Mouse (Mus musculus): ENCODE measurements around the gene Lce1d. TPM values are rescaled to one million over a fixed set of nuclear protein-coding genes. Genes with fewer than 3 reads are reported as not detected.

The Lce1d gene
- total and polyA plus RNA-seq, 3 experiments = not detected

GRCm38 (mm10) chr3:92656826-92657225 is 30.2 kb downstream of the Lce1d start, which contains the start of gene Lce1b:
Gene Lce1b (minus strand): TSS chr3:92656926.
- Histone ChIP-seq H3K4me1 (ENCODE audit: control insufficient read depth in 1 of 2, insufficient read depth in 2 of 2, low read length in 2 of 2) (no peaks in the 10 kb centered on the region), H3K79me2 (ENCODE audit: control insufficient read depth, insufficient read depth, low read length, poor library complexity) (no peaks in the 10 kb centered on the region), H3K27me3 (ENCODE audit: control insufficient read depth in 1 of 2, insufficient read depth in 2 of 2, low read length in 2 of 2) (no peaks in the 10 kb centered on the region), H3K4me3 (ENCODE audit: control insufficient read depth in 1 of 2, insufficient read depth in 1 of 2, low read depth in 2 of 2, low read length in 2 of 2) (no peak within 1 kb of the TSS), H3K9ac (ENCODE audit: control insufficient read depth, low read depth, low read length, poor library complexity, severe bottlenecking) (no peak within 1 kb of the TSS), H3K36me3 (ENCODE audit: control insufficient read depth in 1 of 2, insufficient read depth in 2 of 2, low read length in 2 of 2) (no peaks in the 10 kb centered on the region), H3K9me3 (replicated peaks; ENCODE audit: insufficient read depth, low read length) (no peaks in the 10 kb centered on the region), H3K27ac (ENCODE audit: control insufficient read depth, low read depth, low read length) (no peak within 1 kb of the TSS)
- no peak for TF ChIP-seq EP300 (IDR thresholded peaks at IDR 0.05; ENCODE audit: low read depth in 1 of 2, low read length in 2 of 2)
- no peak for TF ChIP-seq E2F4 (IDR thresholded peaks at IDR 0.05; ENCODE audit: borderline replicate concordance, low read depth, low read length)
- TF ChIP-seq GABPA (IDR thresholded peaks at IDR 0.05; ENCODE audit: low read depth, low read length) = no peak
- TF ChIP-seq ELF1 (IDR thresholded peaks at IDR 0.05; ENCODE audit: low read depth, low read length) = no peak
- no peak for TF ChIP-seq RCOR1 (IDR thresholded peaks at IDR 0.05; ENCODE audit: low read depth, low read length)
- no peak for TF ChIP-seq TBP (IDR thresholded peaks at IDR 0.05; ENCODE audit: low read depth, low read length)
- no peak for TF ChIP-seq TAL1 (IDR thresholded peaks at IDR 0.05; ENCODE audit: low read length)
- no peak for TF ChIP-seq CHD1 (IDR thresholded peaks at IDR 0.05; ENCODE audit: low read depth, low read length)
- no peak for TF ChIP-seq JUND (IDR thresholded peaks at IDR 0.05; ENCODE audit: low read depth, low read length)
- TF ChIP-seq UBTF (IDR thresholded peaks at IDR 0.05; ENCODE audit: borderline replicate concordance, insufficient read depth, low read depth, low read length) = no peak
- no peak for TF ChIP-seq MYC (IDR thresholded peaks at IDR 0.05; ENCODE audit: low read depth, low read length)
- TF ChIP-seq MEF2A (IDR thresholded peaks at IDR 0.05; ENCODE audit: extremely low read depth, insufficient replicate concordance, low read depth, low read length, poor library complexity, severe bottlenecking) = no peak
- TF ChIP-seq GATA1 (IDR thresholded peaks at IDR 0.05; ENCODE audit: low read depth, low read length) = no peak
- no peak for DNase-seq (ENCODE audit: low read depth, low spot score)

GRCm38 (mm10) chr3:92648207-92648606 is 38.8 kb downstream of the Lce1d start, which contains the start of gene Lce1a1:
Gene Lce1a1 (minus strand): TSS chr3:92648307.
- DNase-seq (ENCODE audit: low read depth, low spot score) = no peak
- no peaks in the 10 kb centered on the region for H3K79me2 ChIP-seq (ENCODE audit: control insufficient read depth, insufficient read depth, low read length, poor library complexity)
- H3K4me3 ChIP-seq (ENCODE audit: control insufficient read depth in 1 of 2, insufficient read depth in 1 of 2, low read depth in 2 of 2, low read length in 2 of 2) = no peak within 1 kb of the TSS
- no peak within 1 kb of the TSS for H3K27ac ChIP-seq (ENCODE audit: control insufficient read depth, low read depth, low read length)
- no peak within 1 kb of the TSS for H3K9ac ChIP-seq (ENCODE audit: control insufficient read depth, low read depth, low read length, poor library complexity, severe bottlenecking)
- TF ChIP-seq NELFE (IDR thresholded peaks at IDR 0.05; ENCODE audit: low read depth, low read length) (no peak), ETS1 (IDR thresholded peaks at IDR 0.05; ENCODE audit: low read depth, low read length) (no peak), CHD1 (IDR thresholded peaks at IDR 0.05; ENCODE audit: low read depth, low read length) (no peak), ZC3H11A (IDR thresholded peaks at IDR 0.05; ENCODE audit: low read depth, low read length) (no peak), MAX (IDR thresholded peaks at IDR 0.05; ENCODE audit: low read length) (no peak), ZMIZ1 (IDR thresholded peaks at IDR 0.05; ENCODE audit: low read depth, low read length) (no peak), MAFK (IDR thresholded peaks at IDR 0.05; ENCODE audit: borderline replicate concordance, low read depth, low read length) (no peak), RAD21 (IDR thresholded peaks at IDR 0.05; ENCODE audit: low read depth, low read length) (no peak), UBTF (IDR thresholded peaks at IDR 0.05; ENCODE audit: borderline replicate concordance, insufficient read depth, low read depth, low read length) (no peak), MEF2A (IDR thresholded peaks at IDR 0.05; ENCODE audit: extremely low read depth, insufficient replicate concordance, low read depth, low read length, poor library complexity, severe bottlenecking) (no peak), USF2 (IDR thresholded peaks at IDR 0.05; ENCODE audit: borderline replicate concordance in 1 of 2, insufficient read depth in 1 of 2, low read depth in 1 of 2, low read length in 2 of 2) (no peak), E2F4 (IDR thresholded peaks at IDR 0.05; ENCODE audit: borderline replicate concordance, low read depth, low read length) (no peak), GATA1 (IDR thresholded peaks at IDR 0.05; ENCODE audit: low read depth, low read length) (no peak), HCFC1 (IDR thresholded peaks at IDR 0.05; ENCODE audit: low read depth, low read length) (no peak), EP300 (IDR thresholded peaks at IDR 0.05; ENCODE audit: low read depth in 1 of 2, low read length in 2 of 2) (no peak), SIN3A (IDR thresholded peaks at IDR 0.05; ENCODE audit: low read length) (no peak)
- H3K9me3 ChIP-seq (replicated peaks; ENCODE audit: insufficient read depth, low read length) = no peaks in the 10 kb centered on the region
- no peaks in the 10 kb centered on the region for H3K36me3 ChIP-seq (ENCODE audit: control insufficient read depth in 1 of 2, insufficient read depth in 2 of 2, low read length in 2 of 2)
- no peaks in the 10 kb centered on the region for H3K27me3 ChIP-seq (ENCODE audit: control insufficient read depth in 1 of 2, insufficient read depth in 2 of 2, low read length in 2 of 2)
- no peaks in the 10 kb centered on the region for H3K4me1 ChIP-seq (ENCODE audit: control insufficient read depth in 1 of 2, insufficient read depth in 2 of 2, low read length in 2 of 2)
